Mouse (Mus musculus): ENCODE data around the gene Iqsec2. TPM values are rescaled to one million over a fixed set of nuclear protein-coding genes. Genes with fewer than 3 reads are reported as not detected.

The Iqsec2 gene
- total RNA-seq (2023): 0.95 to 3.5 TPM (median 2.1 TPM) in 4 replicates

GRCm38 (mm10) chrX:152143941-152144741 is at the start of gene Iqsec2:
Gene Iqsec2, plus strand, starts transcription at chrX:152144268.

DNA sequence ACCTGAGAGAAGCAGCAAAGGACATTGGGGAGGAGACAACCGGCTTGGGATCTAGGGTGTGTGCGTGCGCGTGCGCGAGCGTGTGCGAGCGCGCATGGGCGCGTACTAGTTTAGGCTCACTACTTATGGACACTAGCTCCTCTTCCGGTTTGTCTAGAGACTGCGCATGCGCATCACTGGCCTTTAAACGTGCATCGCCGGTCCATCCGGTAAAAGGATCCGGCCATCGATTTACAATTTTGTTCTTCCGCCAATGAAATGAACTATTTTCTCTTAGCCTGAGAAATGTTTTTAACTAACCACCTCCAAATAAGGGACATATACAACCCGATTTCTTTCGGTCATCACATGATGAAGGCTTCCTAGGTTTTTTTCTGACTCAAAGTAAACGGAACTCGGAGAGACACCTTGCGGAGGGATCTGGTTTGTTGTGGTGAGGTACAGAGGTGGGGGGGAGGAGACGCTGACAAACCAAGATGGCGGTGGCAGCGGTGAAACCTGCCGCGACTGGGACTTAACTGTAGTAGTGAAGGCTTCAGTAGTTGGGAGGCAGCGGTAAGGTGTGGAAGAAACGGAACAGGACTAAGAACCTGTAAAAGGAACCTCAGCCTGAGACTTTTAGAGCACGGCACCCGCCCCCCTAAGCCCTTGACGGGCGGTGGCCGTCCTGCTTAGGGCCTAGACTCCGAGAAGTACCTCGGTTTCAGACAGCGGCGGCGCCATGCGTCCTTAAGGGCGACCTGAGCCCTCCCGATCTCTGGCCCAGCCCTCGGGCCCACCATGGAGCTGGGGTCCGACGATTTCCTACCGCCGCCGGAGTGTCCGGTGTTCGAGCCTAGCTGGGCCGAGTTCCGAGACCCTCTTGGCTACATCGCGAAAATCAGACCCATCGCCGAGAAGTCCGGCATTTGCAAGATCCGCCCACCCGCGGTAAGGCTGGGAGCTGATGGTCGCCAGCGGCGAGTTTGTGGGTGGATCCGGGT is 89.0 kb downstream of the Iqsec2 start, which contains the start of gene Kdm5c:
Kdm5c (plus strand) TSS at position 240 of the 983 bp plus-strand sequence.

Other genes starting within 250 kb of the Iqsec2 start
- 34.6 to 41.5 TPM (median 37.9 TPM) in 4 replicates for gene Hsd17b10, start 142.4 kb upstream of the Iqsec2 start, total RNA-seq (2023)
- 0.52 to 2.5 TPM (median 0.64 TPM) in 4 replicates for gene Ribc1, start 128.0 kb upstream of the Iqsec2 start, total RNA-seq (2023)
- gene Smc1a, start 127.8 kb upstream of the Iqsec2 start, total RNA-seq (2023): 111 to 120 TPM (median 116 TPM) in 4 replicates
- gene Kdm5c, start 88.8 kb downstream of the Iqsec2 start, total RNA-seq (2023): 93.7 to 99.9 TPM (median 96.8 TPM) in 4 replicates
- 10.9 to 19.0 TPM (median 12.8 TPM) in 4 replicates for gene Kantr, start 183.2 kb downstream of the Iqsec2 start, total RNA-seq (2023)
- gene Tspyl2, start 198.2 kb downstream of the Iqsec2 start, total RNA-seq (2023): 95.8 to 117 TPM (median 99.8 TPM) in 4 replicates
- gene Gpr173, start 224.4 kb downstream of the Iqsec2 start, total RNA-seq (2023): not detected in 4 replicates

Data from B cell, adult 62 days (primary cell).